Mouse (Mus musculus) gastrocnemius, adult 8-10 months (tissue): ENCODE results near the gene Tnc. TPM values are rescaled to one million over a fixed set of nuclear protein-coding genes. Genes with fewer than 3 reads are reported as not detected.
A peak's percentile ranks its signal among the peaks of the same experiment; 100 is the strongest.

Experiments used
- DNase-seq, 2 experiments: peaks; one replicate each; pipeline ENCODE4 v3.0.0; 2022; ENCODE audit warnings: low spot score in 2 of 2
- total RNA-seq, 4 experiments: library from RNA; stranded (reverse); gene quantifications; 2 replicates each; pipeline ENCODE4 v1.2.4; 2022

Gene Tnc
- total RNA-seq, 4 experiments from 2014 or later: 0.82 to 3.7 (median 2.2) TPM

DNA sequence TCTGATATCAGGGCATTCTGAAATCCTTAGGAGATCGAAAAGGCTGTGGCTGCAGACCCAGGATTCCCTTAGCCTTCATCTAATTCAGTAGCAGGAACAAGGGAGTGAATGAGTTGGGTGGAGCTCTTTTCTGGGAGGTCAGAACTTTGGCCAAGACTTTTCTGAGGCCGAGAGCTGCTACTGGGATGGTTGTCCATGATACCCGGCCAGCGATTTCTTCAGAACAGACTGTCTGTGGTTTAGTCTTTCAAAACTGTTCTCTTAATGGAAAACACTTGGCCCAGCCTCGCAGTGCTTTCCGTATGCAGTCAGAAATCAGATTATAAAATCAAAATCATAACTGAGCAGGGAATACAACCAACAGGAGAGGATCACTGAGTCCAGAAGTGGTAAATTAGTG, 21.2 kb downstream of the Tnc start:
- peak; percentile 16 to 37 for DNase-seq

DNA sequence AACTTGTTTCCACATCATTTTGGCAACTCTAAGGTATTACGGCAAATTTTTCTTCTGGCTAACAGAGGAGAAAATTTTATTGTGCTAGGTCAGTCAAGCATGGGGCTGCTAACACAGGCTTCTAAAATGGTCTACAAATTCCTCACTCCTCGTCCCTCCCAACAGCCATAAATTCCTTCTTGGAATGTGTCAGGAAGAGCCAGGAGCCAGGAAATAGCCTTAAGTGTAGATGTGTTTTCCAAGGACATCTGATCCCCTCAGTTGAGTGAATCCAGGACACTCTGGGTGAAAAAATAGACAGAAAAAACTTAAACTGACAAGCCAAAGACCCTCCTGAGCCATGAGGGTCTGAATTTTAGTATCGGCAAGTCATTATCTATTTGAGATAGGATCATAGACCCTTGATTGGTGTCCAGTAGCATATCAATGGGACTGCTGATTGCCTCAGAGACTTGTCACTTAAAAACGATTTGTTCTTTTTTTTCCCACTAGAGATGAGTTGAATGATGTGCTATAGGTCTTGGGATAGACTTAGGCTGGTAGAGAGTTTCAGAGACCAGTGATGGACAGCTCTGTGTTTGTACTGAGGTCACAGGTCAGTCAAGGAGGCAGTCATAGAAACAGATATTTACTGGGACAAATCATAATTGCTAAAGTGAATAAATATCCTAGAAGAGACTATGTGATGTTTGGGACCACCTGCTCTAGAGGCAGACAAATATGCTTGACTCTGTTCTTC, 22.6 kb downstream of the Tnc start:
- no peak for DNase-seq

DNA sequence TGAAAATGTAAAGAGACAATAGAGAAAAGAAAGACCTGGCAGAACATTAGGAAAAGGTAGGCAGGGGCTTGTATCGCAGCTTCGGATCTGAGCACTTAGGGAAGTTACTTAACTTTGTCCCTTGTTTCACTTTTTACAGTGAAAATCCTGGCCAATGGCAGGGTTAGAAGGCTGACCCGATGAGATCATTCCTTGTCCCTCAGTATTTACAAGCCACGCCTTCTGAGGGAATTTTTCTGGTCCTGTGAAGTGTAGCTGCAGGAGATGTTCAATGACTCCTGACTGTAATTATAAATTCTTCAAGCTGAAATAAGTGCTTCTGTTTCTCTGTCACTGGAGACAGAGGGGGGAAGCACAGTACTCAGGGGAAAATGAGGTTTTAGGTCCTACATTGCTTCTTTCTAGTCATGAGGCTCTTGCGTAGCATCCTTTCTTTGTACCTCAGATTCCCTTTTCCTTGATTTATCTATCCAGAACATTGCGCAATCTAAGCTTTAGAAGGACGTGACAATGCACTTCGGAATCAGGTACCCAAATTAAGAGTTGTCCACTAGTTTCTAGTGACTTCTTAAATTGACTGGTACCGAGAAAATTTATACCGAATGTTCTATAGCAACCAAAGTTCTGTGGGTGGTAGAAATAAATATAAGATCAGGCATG, 25.8 kb downstream of the Tnc start:
- no peak for DNase-seq

DNA sequence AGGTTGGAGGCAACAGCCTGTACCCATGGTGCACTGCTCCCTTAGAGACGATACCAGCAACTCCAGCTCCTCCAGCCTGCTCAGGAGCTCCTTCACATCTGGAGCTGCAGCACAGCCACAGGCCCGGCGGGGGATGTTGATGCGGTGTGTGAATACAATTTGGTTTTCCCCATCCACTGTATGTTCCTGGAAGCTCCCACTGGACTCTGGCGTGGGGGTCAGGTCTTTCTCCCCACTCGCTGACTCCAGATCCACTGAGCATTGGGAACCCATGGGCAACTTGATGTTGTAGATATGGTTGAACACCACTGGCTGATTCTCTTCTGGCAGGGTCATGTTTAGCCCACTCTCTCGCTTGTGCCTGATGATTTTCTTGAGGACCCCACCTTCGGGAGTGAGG, 26.7 kb downstream of the Tnc start:
- no peak for DNase-seq

DNA sequence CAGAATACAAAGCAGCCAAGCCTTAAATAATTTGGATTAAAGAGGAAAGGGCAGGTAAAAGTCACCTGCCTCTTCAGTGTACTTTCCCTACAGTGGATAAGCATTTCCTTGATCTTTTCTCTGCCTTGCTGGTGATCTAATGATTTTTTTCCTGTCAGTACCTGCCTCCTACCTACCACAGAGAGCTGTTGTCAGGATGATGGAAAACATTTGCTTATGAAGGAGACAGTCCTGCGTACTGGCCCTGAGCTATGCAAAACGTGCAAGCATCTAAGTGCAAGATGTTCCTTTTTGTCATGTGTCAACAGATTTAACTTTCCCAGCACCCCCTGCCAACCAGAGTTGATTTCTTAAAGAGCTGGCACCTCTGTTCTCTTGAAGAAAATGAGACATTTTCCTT, 35.5 kb downstream of the Tnc start:
- no peak for DNase-seq

DNA sequence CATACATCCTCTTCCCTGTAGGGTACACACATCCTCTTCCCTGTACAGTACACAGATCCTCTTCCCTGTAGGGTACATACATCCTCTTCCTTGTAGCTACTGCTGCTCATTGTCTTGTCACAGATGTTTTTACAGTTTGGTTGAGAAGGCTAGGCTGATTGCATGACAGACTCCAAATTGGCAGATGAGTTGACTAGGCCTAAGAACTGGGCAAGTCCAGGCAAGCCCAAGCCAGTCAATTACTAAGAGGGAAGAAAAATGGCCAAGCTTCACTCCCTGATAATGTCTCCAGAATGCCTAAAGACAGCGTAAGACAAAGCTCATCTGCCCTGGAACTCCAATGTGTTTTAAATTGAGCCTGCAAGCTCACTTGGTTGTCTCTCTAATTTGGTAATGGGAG, 36.9 kb downstream of the Tnc start:
- no peak for DNase-seq

DNA sequence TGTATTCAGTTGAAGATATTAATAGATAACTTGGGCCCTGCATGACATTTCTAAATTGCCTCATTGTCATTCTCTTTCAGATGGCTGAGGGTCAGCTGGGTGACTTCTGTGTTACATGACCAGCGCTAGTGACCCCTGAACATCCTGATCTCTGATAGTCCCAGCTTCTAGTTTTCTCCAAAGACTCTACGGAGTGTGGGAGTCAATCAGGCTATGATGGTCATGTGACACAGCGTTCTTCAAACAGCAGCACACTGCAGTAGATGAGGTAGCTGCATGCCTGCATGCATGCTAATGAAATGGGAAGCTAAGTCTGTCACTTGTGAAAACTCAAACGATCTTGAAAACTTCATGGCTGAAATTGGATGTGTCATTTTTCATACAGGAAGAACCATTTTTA, 41.6 kb downstream of the Tnc start:
- DNase-seq: no peak

DNA sequence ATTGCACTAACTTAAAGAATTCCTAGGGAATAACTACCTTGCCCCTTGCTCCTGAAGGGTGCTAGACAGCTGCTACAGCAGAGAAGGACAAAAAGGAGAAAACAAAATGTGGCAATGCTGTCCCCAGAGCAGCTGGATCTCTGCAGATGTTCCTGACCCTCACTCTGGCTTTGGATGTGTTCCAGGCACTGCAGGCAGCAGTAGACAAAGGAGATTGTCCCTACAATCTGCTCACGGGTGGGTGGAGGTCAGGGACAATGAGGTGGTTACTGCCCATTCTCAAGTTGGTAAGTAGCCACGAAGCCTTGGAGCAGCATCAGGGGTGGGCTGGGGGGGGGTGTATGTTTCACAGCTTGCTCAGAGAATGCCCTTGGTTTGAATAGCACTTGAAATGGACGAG, 43.1 kb downstream of the Tnc start:
- DNase-seq: no peak

DNA sequence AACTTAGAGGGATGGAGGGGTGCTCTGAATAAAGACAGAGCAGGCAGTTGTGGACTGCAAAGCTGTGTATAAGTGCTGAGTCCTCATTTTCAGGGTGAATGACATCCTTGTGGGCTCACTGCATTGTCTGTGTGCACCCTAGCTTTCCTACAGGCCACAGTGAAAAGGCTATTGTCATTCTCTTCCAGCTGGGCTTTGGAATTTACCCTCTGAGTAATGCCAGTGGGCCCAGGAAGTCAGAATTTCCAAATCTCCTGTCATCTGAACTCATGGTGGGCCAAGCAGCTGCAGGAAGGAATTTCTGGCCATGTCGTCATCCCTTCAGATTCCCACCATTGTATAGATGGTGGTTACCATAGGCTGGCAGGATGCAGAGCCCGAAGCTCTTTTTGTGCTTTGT, 44.6 kb downstream of the Tnc start:
- no peak for DNase-seq

DNA sequence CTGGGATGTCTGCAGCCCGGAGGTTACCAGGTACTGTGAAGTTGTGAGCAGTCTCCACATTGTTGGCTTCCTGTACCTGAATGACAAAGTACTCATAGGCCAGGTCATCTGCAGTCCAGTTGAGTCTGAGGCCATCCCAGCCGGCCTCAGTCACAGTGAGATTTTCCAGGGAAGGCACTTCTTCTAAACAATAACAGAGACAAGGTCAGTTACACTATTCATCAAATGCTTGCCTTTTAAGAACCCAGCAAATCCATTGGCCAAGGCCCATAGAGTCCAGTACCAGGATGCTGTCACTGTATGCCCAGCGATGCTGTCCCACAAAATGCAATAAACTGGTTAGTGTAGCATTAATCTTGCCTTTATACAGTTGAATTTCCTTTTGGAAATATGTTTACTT, 46.0 kb downstream of the Tnc start:
- DNase-seq: no peak

DNA sequence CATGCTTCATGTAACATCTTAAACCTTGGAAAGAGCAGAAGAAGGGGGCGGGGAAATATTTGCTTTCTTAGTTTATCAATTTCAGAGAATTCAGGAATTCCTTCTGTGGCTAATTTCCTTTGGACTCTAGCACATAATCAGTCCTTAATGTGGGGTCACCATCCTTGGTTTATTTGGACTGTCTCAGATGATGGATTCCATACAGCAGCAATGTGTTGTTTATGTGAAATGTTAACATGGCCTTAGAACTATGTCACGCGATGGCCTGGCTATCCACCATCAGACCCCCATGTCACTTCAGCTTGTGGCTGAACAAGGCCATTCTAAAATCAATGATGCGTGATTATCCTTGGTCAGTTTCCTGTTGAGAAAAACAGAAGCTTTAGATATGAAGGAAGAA, 46.5 kb downstream of the Tnc start:
- DNase-seq: no peak

DNA sequence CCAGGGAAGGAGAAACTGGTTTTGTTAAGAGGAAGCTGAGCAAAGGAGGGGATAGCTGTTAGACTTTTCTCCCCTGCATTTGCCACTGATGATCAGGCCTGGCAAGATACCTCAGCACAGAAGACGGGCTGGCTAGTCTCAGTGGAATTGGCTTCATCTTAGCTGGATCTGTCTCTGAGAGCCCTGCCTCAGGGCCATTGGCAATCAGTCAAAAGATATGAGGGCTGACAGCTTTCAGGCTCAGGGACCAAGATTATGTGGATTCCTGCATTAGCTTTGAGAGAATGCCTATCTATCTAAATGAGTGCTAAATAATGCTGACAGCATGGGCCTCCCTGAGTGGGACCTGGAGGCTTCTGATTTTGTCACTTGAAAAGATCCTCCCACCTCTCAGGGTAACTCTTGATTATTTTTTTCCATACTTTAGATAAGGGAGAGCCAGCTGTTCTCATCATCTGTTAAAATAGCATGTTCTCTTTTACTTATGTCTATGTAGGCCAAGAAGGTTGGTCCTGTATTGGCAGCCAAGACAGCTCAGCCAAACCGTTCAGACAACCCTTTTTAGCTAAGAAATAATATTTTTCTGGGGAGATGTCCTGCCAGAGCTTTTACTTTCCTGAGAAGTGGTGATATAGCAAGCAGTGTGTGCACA, 53.2 kb downstream of the Tnc start:
- no peak for DNase-seq

DNA sequence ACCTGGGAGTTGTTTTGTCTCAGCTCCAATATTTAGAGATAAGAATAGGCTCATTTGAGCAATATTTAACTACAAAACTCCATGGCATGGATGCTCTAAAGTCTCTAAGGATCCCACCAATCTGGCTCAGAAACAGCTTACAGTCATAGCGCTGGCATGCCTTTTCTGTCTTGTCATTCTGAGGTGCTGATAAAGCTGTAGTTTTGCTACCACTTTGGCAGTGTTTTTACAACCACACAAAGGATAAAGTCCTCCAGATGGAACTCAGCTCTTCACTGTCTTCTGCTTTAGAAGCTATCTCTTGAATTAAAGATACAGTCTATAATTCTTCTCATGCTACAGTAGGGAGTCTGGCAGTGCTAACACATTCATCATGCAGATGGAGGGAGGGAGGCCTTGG, 56.6 kb downstream of the Tnc start:
- DNase-seq: no peak

DNA sequence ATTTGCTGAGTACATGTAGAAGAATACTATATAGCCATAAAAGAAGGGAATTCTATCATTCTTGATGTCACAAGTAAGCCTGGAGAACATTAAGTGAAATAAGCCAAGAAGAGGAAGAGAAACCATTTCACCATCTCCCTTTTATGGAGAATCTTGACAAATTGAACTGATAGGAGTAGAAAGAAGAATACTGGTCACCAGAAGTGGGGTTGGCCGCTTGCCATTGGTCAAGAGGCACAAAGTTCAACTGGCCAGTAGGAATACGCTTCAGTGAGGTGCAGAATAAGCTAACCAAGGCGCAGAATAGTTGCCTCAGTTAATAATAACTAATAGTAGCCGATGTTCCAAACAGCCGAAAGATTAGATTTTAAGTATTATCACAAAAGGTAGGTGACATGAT, 58.7 kb downstream of the Tnc start:
- DNase-seq: no peak

DNA sequence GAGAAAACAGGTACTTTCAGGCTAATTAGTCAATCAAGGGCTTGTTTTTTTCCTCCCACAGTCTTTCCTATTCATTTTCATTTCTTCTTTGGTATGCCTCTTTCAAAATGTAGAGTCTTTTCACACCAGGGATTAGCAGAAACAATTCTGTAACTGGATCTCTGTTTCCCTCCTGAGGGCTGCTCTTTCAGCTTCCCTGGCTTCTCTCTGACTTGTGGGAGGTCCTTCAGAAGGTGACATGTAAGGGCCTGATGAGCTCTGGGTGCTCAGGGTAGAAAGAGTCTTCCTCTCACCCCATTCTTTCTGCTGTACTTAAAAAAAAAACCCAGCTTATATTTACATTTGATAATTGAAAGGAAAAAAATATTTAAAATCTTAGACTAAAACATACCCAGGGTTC, 60.2 kb downstream of the Tnc start:
- DNase-seq: no peak

DNA sequence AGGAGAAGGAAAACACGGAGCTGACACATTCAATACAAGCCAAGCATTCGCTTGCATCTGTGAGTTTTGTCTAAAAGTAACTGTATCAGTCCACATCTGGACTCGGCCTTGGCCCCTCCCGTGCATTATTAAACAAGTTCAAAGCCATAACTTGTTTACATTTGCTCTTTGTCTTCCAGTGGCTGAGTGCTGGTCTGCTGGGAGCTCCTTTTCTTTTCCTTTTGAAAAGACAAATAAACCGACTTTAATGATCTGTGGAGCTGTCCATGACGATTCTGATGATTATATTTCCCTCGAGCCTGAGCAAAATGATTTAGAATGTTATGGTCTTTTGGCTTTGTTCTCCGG, 63.7 kb downstream of the Tnc start:
- no peak for DNase-seq

DNA sequence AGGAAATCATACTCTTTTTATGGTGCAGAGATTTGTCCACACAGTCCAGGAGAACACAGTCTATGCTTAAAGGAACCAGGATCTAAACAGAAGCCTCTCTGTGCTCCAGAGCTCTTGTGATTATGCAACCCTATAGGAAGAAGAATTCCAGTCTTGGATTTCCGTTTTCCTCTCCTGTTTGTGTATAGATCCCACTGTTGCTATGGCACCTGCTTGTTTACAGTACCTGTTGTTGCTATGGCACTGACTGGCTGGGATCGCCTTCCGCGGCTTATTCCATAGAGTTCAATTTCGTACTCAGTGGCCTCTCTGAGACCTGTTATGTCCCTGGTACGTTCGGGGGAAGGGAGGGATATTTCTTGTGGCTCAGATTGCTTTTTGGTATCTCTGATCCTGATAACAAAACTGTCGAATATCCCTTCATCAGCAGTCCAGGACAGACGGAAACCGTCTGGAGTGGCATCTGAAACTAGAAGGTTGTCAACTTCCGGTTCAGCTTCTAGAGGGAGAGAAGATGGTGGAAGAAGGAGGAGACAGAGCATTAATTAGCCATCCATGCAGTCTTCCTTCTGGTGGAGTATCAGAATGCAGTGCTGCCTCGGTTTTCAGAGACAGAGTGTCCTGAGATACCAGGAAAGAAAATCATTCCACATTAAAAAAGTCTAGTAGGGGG, 64.3 kb downstream of the Tnc start:
- no peak for DNase-seq

DNA sequence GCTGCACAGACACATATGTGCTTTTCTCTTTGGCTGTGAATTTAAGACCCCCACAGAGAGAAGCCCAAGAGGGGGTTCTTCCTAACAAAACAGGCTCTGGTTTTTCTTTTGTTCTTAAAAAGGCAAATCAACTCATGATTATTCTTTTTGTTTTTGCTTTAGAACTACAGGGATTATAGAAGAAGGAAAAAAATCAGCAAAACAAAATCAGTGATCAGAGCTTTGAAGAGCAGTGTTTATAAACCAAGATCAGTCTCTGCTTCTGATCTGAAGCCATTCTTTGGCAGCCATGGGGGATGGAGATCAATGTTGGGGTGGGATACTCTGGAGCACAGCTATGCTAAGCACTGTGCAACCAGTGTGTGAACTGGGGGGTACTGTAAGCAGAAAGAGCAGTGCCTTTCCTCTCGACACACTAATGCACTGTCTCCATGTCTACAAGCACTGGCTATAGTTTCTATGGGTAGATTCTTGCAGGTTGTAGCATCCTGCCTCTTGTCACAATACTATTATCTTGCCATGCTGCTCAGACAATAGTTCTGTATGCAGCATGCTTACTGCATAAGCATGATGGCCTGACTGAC, 66.5 kb downstream of the Tnc start:
- no peak for DNase-seq

DNA sequence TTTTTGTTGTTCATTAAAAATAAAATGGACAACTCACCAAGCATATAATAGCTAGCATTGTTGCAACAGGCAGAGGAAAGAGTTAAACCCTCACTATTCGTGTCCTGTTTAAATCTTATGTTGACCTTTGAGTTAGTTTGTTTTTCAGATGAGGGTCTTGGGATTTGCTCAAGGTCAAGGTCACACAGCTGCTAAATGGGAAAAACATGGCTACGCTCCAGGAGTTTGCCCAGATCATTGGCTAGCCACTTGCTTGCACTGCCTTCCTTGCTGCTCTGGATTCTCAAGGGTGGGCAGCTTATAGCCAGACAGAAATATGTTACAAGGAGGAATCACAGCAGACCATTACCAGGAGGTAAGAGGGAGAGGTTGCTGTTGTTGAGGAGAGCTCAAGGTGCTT, 67.2 kb downstream of the Tnc start:
- no peak for DNase-seq

DNA sequence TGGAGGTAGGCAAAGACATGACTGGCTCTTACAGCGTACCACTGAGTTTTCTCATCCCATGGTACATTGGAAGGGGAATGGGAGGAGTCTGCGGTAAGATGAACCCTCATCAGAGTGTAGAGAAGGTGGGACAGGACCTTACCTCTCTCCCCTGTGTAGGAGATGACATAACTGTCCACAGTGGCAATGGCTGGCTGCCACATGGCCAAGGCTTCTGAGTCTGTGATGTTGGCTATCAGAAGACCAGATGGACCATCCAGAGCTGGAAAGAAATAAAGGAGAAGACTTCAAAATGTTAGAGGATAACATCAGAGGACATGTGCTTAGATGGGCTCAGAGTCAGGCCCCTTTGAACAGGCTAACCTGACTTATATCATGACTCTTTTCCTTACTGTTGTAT, 74.3 kb downstream of the Tnc start:
- DNase-seq: no peak

DNA sequence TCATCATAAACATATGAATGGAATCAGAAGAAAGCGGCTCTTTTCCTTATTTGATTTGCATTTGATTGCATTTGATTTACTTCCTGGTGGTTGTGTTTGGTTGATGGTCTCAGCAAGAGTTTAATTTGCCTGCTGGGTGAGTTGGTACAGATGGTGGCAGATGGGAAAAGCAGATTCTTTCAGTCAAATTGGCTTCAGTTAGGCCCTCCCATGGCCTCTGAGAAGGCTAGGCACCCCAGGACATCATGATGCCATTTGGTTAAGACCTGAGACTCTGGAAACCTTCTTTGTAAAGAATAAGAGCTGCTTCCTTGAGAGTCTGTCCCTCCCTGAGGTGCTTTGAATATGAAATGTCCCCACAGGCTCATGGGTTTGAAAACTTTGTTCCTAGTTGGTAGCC, 75.1 kb downstream of the Tnc start:
- DNase-seq: no peak

DNA sequence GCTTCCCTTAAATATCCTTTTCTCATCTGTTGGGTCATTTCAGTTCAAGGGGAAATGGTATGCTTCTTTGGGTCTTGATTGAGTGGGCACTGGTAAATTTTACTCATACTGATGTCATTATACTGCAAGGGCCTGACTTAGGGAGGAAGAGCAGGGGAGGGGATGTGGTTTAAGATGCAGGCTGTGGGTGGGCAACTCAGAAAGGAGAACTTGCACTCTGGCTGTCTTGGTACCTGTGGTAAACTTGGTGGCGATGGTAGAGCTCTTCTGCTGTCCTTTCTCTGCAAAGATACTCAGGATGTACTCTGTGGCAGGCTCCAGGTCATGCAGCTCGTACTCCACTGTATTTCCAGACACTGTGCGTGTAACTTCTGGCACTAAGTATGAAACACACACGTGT, 75.9 kb downstream of the Tnc start:
- DNase-seq: no peak
